Mouse (Mus musculus) liver, postnatal 0 days (tissue): ENCODE measurements around the gene Dtnb. TPM values are rescaled to one million over a fixed set of nuclear protein-coding genes. Genes with fewer than 3 reads are reported as not detected.

Source experiments
- ATAC-seq: fragments of 200-750 bp; cut with Nextera tagmentation; 2 replicates; pipeline ENCODE4 v1.8.0; 2017; ENCODE audit warnings: mild to moderate bottlenecking, moderate library complexity
- DNase-seq: peaks from one replicate; pipeline ENCODE4 v3.0.0-alpha.2; 2016
- H3K27ac ChIP-seq: fragments of 300-500 bp; sonication (generic); 2 replicates; pipeline ENCODE4 v1.5.1; 2014; ENCODE audit warnings: antibody characterized with exemption, moderate library complexity, mild to moderate bottlenecking, low read depth
- H3K27me3 ChIP-seq: fragments of 300-500 bp; sonication (generic); 2 replicates; pipeline ENCODE4 v1.6.1; 2014; ENCODE audit warnings: low read length, control low read depth, mixed read lengths; ENCODE audit not compliant: insufficient read depth
- H3K36me3 ChIP-seq: fragments of 300-500 bp; sonication (generic); replicated peaks from 2 replicates; pipeline ENCODE4 v1.6.1; 2014; ENCODE audit warnings: mild to moderate bottlenecking, control low read depth, low read length, moderate library complexity, mixed read lengths; ENCODE audit not compliant: insufficient read depth
- H3K4me1 ChIP-seq: fragments of 300-500 bp; sonication (generic); 2 replicates; pipeline ENCODE4 v1.6.1; 2014; ENCODE audit warnings: antibody characterized with exemption, mild to moderate bottlenecking, control low read depth; ENCODE audit not compliant: insufficient read depth
- H3K4me2 ChIP-seq: fragments of 300-500 bp; sonication (generic); 2 replicates; pipeline ENCODE4 v1.6.1; 2014; ENCODE audit warnings: low read depth, mild to moderate bottlenecking, low read length, moderate library complexity, mixed read lengths
- H3K4me3 ChIP-seq: fragments of 300-500 bp; sonication (generic); 2 replicates; pipeline ENCODE4 v1.5.1; 2014; ENCODE audit warnings: low read depth, low read length
- H3K9ac ChIP-seq: fragments of 300-500 bp; sonication (generic); replicated peaks from 2 replicates; pipeline ENCODE4 v1.6.1; 2014; ENCODE audit warnings: mild to moderate bottlenecking, moderate library complexity
- H3K9me3 ChIP-seq: fragments of 300-500 bp; sonication (generic); 2 replicates; pipeline ENCODE4 v1.6.1; 2016; ENCODE audit warnings: mild to moderate bottlenecking, control low read depth, low read length, mixed read lengths
- CTCF ChIP-seq: sonication (generic); IDR thresholded peaks from 2 replicates; pipeline ENCODE4 v1.5.1; 2016; ENCODE audit warnings: antibody characterized with exemption, low read depth
- EP300 ChIP-seq: IDR thresholded peaks from 2 replicates; pipeline ENCODE4 v1.6.1; 2016; ENCODE audit warnings: antibody characterized with exemption, low read depth, mild to moderate bottlenecking
- WGBS: fragments of 180-500 bp; shearing (Covaris S2); extraction: QIAGEN DNeasy Blood & Tissue Kit; methylation state at CpG from one replicate; pipeline ENCODE4 v1.1.7; 2014; ENCODE audit not compliant: insufficient replicate concordance; 5-methylcytosine and 5-hydroxymethylcytosine counted together
- polyA plus RNA-seq: library from polyadenylated mRNA; unstranded; fragments of >200 nt; fragmentation: Nextera tagmentation; extraction: Ambion mirVana; gene quantifications from 2 replicates; pipeline ENCODE4 v1.2.1, GENCODE M21; 2015

Gene Dtnb
- polyA plus RNA-seq, 1 experiment from 2014 or later: 15.7 TPM

DNA sequence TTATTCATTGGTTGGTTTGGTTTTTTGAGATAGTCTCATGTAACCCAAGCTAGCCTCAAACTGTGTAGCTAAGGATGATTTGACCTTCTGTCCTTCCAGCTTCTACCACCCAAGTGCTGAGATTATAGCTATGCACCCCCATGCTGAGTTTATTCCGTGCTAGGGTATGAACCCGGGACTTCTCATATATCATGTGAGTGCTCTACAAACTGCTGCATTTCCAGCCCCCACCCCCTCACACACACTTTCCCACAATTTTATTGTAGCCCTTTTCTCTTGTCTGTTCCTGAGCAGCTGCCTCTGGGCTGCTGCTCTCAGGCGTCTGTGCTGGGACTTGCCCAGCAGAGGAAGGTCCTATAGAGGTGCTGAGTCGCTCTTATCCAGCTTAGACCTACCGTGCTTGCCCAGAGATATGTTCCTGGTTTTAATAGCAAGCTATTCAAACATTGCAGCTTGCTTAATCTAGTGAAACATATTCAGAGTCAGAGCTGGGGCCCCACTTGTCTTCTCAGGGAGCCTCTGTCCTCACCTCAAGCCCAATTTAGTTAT, 152.7 kb downstream of the Dtnb start:
- DNase-seq: no peak
- no peak overlapping the region for H3K9ac ChIP-seq
- TF ChIP-seq CTCF (no peak), EP300 (no peak)
- H3K9me3 ChIP-seq: no peaks in the 10 kb centered on the region
- no peak overlapping the region for H3K27ac ChIP-seq
- no peak for ATAC-seq
- peaks cover 3% of the 10 kb centered on the region; the same call in 1 of the 2 replicates for H3K36me3 ChIP-seq
- 54% methylated on average over 5 of the region's 5 CpGs for WGBS
- no peaks in the 10 kb centered on the region for H3K4me1 ChIP-seq
- H3K4me3 ChIP-seq: no peak overlapping the region
- no peak overlapping the region for H3K4me2 ChIP-seq
- H3K27me3 ChIP-seq: no peaks in the 10 kb centered on the region

DNA sequence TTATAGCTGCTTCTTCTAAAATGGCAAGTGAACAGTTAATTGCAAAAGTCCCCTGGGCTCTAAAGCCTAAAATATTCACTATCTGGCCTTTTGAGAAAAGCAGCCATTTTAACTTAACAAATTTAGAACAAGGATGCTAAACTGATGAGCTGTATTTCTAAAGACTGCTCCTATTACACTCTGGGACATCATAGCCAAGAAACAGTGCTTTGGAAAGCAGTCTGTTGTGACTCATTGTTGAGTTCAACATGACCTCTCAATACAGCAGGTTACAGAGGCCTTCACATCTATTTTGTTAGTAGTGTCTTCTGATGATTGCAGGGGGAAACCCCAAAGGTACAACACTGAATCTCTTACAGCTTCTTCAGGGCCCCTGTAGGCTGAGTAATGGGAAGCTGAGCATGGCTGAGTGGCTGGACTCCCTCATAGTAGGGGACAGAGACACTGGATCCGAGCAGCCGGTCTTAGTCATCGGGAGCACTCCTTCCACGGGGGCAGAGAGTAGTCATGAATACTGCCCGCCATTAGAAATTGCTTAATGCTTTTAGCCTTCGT, 157.4 kb downstream of the Dtnb start:
- DNase-seq (no peak), ATAC-seq (no peak)
- H3K27me3 ChIP-seq: no peaks in the 10 kb centered on the region
- H3K27ac ChIP-seq: no peak overlapping the region
- no peaks in the 10 kb centered on the region for H3K4me1 ChIP-seq
- TF ChIP-seq CTCF: no peak
- TF ChIP-seq EP300: no peak
- WGBS: 89% methylated on average over 6 of the region's 6 CpGs
- no peaks in the 10 kb centered on the region for H3K9me3 ChIP-seq
- H3K9ac ChIP-seq: no peak overlapping the region
- no peak overlapping the region for H3K4me3 ChIP-seq
- H3K4me2 ChIP-seq: no peak overlapping the region
- no peaks in the 10 kb centered on the region for H3K36me3 ChIP-seq

DNA sequence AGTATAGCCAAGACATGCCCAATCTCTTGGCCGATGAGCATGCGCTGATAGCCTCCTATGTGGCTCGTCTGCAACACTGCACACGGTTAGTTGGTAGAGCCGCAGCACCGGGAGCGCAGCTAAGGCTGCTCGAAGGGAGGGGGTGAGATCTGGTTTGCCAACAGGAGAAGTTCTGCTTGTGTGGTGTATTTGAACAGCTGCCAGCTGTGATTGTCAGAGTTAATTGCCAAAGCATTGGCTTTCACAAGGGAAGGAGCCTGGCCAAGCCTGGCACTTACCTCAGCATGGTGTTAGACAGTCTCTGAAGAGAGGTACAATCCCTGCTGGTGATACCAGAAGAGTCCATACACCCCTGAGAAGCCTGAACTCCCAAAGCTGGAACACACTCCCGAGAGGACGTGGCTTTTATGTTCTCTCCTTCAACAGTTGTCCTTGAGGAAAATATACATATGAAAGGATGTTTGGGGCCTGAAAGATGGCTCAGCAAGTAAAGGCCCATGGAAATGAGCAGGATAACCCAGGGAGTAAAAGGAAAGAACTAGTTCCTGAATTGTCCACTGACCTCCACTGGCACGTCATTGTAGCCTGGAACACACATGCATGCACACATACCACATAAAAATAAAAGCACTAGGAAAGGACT, 160.6 kb downstream of the Dtnb start:
- H3K9me3 ChIP-seq: no peaks in the 10 kb centered on the region
- ATAC-seq: no peak
- TF ChIP-seq CTCF (no peak), EP300 (no peak)
- H3K4me3 ChIP-seq: no peak overlapping the region
- no peak overlapping the region for H3K4me2 ChIP-seq
- no peak overlapping the region for H3K27ac ChIP-seq
- H3K9ac ChIP-seq: no peak overlapping the region
- H3K27me3 ChIP-seq: no peaks in the 10 kb centered on the region
- 0 out of 2 replicates have a peak, but pooled peaks cover 3% of the 10 kb centered on the region for H3K36me3 ChIP-seq
- WGBS: 80% methylated on average over 11 of the region's 11 CpGs
- DNase-seq: no peak
- H3K4me1 ChIP-seq: no peaks in the 10 kb centered on the region

DNA sequence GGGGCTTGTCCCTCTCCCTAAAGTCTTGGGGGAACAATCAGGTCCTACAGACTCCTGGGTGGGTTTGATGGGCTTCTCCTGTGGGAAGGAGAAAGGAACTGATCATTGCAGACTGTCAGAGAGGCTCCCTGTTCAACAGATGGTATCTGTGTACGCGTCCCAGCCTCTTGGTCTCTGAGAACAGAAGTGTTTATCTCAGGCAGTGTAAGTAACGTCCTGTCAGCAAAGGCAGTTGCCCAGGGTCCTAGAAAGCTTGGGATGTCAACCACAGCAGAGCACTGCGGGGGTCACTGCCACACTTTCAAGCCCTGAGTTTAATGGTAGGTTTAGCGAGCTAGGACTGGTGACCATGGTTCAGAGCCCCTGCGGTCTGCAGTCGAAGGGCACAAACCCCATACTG, 161.1 kb downstream of the Dtnb start:
- Histone ChIP-seq H3K27ac (no peak overlapping the region), H3K27me3 (no peaks in the 10 kb centered on the region), H3K36me3 (0 out of 2 replicates have a peak, but pooled peaks cover 3% of the 10 kb centered on the region), H3K9ac (no peak overlapping the region), H3K4me2 (no peak overlapping the region), H3K4me1 (no peaks in the 10 kb centered on the region), H3K9me3 (no peaks in the 10 kb centered on the region), H3K4me3 (no peak overlapping the region)
- ATAC-seq (no peak), DNase-seq (no peak)
- 69% methylated on average over 7 of the region's 7 CpGs for WGBS
- TF ChIP-seq EP300: no peak
- TF ChIP-seq CTCF: no peak

DNA sequence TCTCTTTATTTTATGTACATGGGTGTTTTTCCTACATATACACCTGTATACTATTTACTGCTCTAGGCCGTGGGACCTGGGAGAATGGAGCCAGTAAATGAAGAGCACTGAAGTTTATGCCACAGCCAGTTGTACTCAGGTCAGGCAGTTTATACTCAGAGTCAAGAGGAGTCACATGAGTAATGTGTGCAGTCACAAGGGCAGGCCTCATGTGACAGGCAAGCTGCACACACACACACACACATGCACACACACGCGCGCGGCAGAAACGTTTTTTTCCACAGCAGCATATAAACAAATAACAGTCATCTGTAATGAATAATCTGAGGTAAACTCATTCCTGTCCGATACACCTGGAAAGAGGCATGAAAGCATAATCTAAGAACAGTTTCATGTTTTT, 164.8 kb downstream of the Dtnb start:
- DNase-seq (no peak), ATAC-seq (no peak)
- no peak overlapping the region for H3K4me2 ChIP-seq
- H3K36me3 ChIP-seq: 0 out of 2 replicates have a peak, but pooled peaks cover 3% of the 10 kb centered on the region
- H3K27me3 ChIP-seq: no peaks in the 10 kb centered on the region
- H3K4me1 ChIP-seq: 0 out of 2 replicates have a peak, but pooled peaks cover 8% of the 10 kb centered on the region
- H3K27ac ChIP-seq: no peak overlapping the region
- no peak for TF ChIP-seq CTCF
- no peak for TF ChIP-seq EP300
- WGBS: 87% methylated on average over 7 of the region's 7 CpGs
- H3K4me3 ChIP-seq: no peak overlapping the region
- no peaks in the 10 kb centered on the region for H3K9me3 ChIP-seq
- H3K9ac ChIP-seq: no peak overlapping the region

DNA sequence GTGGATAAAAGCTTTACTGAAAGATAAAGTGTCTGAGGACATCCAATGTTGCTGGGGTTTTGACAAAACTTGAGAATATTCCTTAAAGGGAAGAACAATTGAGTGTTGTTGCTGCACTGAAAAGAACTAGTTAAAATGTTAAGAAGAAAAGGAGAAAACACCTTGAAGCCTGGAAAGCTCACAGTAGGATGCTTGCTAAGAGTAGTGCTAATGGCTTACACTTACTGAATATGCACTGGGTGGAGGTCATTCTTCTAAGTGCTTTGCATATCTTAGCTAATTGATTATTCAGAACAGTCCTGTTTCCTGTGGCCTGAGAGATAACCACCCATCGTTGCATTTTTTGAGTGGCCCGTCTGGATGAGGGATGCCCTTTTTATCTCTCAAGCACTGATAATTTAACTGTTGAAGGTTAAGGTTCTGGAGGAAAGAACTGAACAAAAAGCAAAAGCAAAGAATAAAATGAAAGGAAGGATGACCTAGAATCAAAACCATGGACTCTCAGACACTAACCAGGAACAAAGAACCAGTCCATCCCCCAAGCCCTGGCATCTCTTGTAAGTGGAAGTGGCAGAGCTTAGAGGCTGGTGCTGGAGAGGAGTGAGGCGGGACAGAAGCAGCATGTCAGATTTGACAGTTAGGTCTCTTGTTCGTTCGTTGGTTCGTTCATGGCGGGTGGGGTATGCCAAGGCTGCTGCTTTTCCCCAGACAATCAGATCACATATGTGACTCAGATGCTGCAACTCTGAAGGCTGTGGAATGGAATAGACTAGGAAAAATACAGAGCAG, 166.8 kb downstream of the Dtnb start:
- no peak overlapping the region for H3K27ac ChIP-seq
- 0 out of 2 replicates have a peak, but pooled peaks cover 8% of the 10 kb centered on the region for H3K4me1 ChIP-seq
- H3K36me3 ChIP-seq: 0 out of 2 replicates have a peak, but pooled peaks cover 3% of the 10 kb centered on the region
- ATAC-seq (no peak), DNase-seq (no peak)
- H3K4me2 ChIP-seq: no peak overlapping the region
- no peaks in the 10 kb centered on the region for H3K9me3 ChIP-seq
- TF ChIP-seq EP300: no peak
- TF ChIP-seq CTCF: no peak
- WGBS: 37% methylated on average over 7 of the region's 7 CpGs
- H3K27me3 ChIP-seq: no peaks in the 10 kb centered on the region
- H3K4me3 ChIP-seq: no peak overlapping the region
- H3K9ac ChIP-seq: no peak overlapping the region
